Mouse (Mus musculus) neutrophil, adult 59 days (primary cell): ENCODE results near the gene Gm11032. TPM values are rescaled to one million over a fixed set of nuclear protein-coding genes. Genes with fewer than 3 reads are reported as not detected.

Experiments used
- total RNA-seq, 2 experiments: library from RNA; stranded (reverse); gene quantifications; 1 replicate in 1 of 2; 2 replicates in 1 of 2; pipeline ENCODE4 v1.2.4; 2023

Gm11032 gene
- not detected for total RNA-seq

GRCm38 (mm10) chr11:4620017-4620485 is at the start of gene Gm11032:
Gene Gm11032 (plus strand): TSS chr11:4620067.

GRCm38 (mm10) chr11:4594608-4595500 is 25.0 kb upstream of the Gm11032 start, which contains the start of gene Mtmr3:
Gene Mtmr3 (minus strand): TSS chr11:4594863.

GRCm38 (mm10) chr11:4637534-4638234 is 17.8 kb downstream of the Gm11032 start, which contains the start of gene Ascc2:
Gene Ascc2 (plus strand): TSS chr11:4637747.

Other genes with a start within 250 kb of the Gm11032 start
- gene Hormad2, start 179.0 kb upstream of the Gm11032 start, total RNA-seq = 1 to 10 TPM; 5.3 to 6.0 TPM
- 100 to 1,000 TPM; 152 to 156 TPM for gene Mtmr3, start 25.2 kb upstream of the Gm11032 start, total RNA-seq
- gene Ascc2, start 17.7 kb downstream of the Gm11032 start, total RNA-seq = 10 to 100 TPM; 15.9 to 18.8 TPM
- gene Uqcr10, start 84.3 kb downstream of the Gm11032 start, total RNA-seq = 100 to 1,000 TPM; 124 to 131 TPM
- gene Zmat5, start 84.6 kb downstream of the Gm11032 start, total RNA-seq = 10 to 100 TPM; 20.6 to 21.2 TPM
- under 1 TPM in 1 of 2 experiments, not detected in 1; 0.18 TPM for gene Cabp7, start 126.7 kb downstream of the Gm11032 start, total RNA-seq
- gene Nf2, start 229.5 kb downstream of the Gm11032 start, total RNA-seq = 10 to 100 TPM; 21.8 to 24.1 TPM